Mouse (Mus musculus): ENCODE results near the gene Olfr52. TPM values are rescaled to one million over a fixed set of nuclear protein-coding genes. Genes with fewer than 3 reads are reported as not detected.

The Olfr52 gene
- polyA plus RNA-seq (2012; ENCODE audit: low replicate concordance), result not detected in 2 replicates

GRCm38 (mm10) chr2:86185583-86185982 lies at the start of gene Olfr52:
Olfr52 (minus strand) TSS chr2:86185683.

GRCm38 (mm10) chr2:86231301-86231700 lies 45.8 kb upstream of the Olfr52 start, which contains the start of gene Olfr1047:
Olfr1047 (minus strand) TSS chr2:86231401.

GRCm38 (mm10) chr2:86219214-86219613 lies 33.7 kb upstream of the Olfr52 start, which contains the start of gene Olfr1046:
Olfr1046 (minus strand) TSS chr2:86219314.

GRCm38 (mm10) chr2:86202909-86203308 lies 17.4 kb upstream of the Olfr52 start, which contains the start of gene Olfr1045:
Olfr1045 (minus strand) TSS chr2:86203009.

GRCm38 (mm10) chr2:86177720-86178119 lies 7.8 kb downstream of the Olfr52 start, which contains the start of gene Olfr1044:
Olfr1044 (minus strand) TSS chr2:86177820.

GRCm38 (mm10) chr2:86167422-86167821 lies 18.1 kb downstream of the Olfr52 start, which contains the start of gene Olfr1043:
Olfr1043 (minus strand) TSS chr2:86167522.

GRCm38 (mm10) chr2:86161738-86162137 lies 23.7 kb downstream of the Olfr52 start, which contains the start of gene Olfr1042:
Olfr1042 (minus strand) TSS chr2:86161838.

GRCm38 (mm10) chr2:86146632-86147031 lies 38.9 kb downstream of the Olfr52 start, which contains the start of gene Olfr1040:
Olfr1040 (minus strand) TSS chr2:86146732.

GRCm38 (mm10) chr2:86135828-86136227 lies 49.7 kb downstream of the Olfr52 start, which contains the start of gene Olfr1039:
Olfr1039 (minus strand) TSS chr2:86135928.

Other genes with a start within 250 kb of the Olfr52 start
- gene Olfr1028, start 235.2 kb downstream of the Olfr52 start, polyA plus RNA-seq (2012; ENCODE audit: low replicate concordance), result not detected in 2 replicates
- not detected in 2 replicates for gene Olfr1029, start 211.8 kb downstream of the Olfr52 start, polyA plus RNA-seq (2012; ENCODE audit: low replicate concordance)
- gene Olfr1030, start 206.4 kb downstream of the Olfr52 start, polyA plus RNA-seq (2012; ENCODE audit: low replicate concordance), result not detected in 2 replicates
- not detected in 2 replicates for gene Olfr1031, start 195.4 kb downstream of the Olfr52 start, polyA plus RNA-seq (2012; ENCODE audit: low replicate concordance)
- gene Olfr1032, start 180.1 kb downstream of the Olfr52 start, polyA plus RNA-seq (2012; ENCODE audit: low replicate concordance), result not detected in 2 replicates
- not detected in 2 replicates for gene Olfr1033, start 165.1 kb downstream of the Olfr52 start, polyA plus RNA-seq (2012; ENCODE audit: low replicate concordance)
- gene Olfr1034, start 139.8 kb downstream of the Olfr52 start, polyA plus RNA-seq (2012; ENCODE audit: low replicate concordance), result not detected in 2 replicates
- not detected in 2 replicates for gene Olfr1036, start 111.7 kb downstream of the Olfr52 start, polyA plus RNA-seq (2012; ENCODE audit: low replicate concordance)
- gene Olfr1037, start 98.3 kb downstream of the Olfr52 start, polyA plus RNA-seq (2012; ENCODE audit: low replicate concordance), result not detected in 2 replicates
- not detected in 2 replicates for gene Olfr1039, start 49.8 kb downstream of the Olfr52 start, polyA plus RNA-seq (2012; ENCODE audit: low replicate concordance)
- not detected in 2 replicates for gene Olfr1040, start 39.0 kb downstream of the Olfr52 start, polyA plus RNA-seq (2012; ENCODE audit: low replicate concordance)
- not detected in 2 replicates for gene Olfr1042, start 23.8 kb downstream of the Olfr52 start, polyA plus RNA-seq (2012; ENCODE audit: low replicate concordance)
- gene Olfr1043, start 18.2 kb downstream of the Olfr52 start, polyA plus RNA-seq (2012; ENCODE audit: low replicate concordance), result 0.19 TPM in 1 of 2 replicates, not detected in the other
- not detected in 2 replicates for gene Olfr1044, start 7.9 kb downstream of the Olfr52 start, polyA plus RNA-seq (2012; ENCODE audit: low replicate concordance)
- not detected in 2 replicates for gene Olfr1045, start 17.3 kb upstream of the Olfr52 start, polyA plus RNA-seq (2012; ENCODE audit: low replicate concordance)
- not detected in 2 replicates for gene Olfr1046, start 33.6 kb upstream of the Olfr52 start, polyA plus RNA-seq (2012; ENCODE audit: low replicate concordance)
- gene Olfr1047, start 45.7 kb upstream of the Olfr52 start, polyA plus RNA-seq (2012; ENCODE audit: low replicate concordance), result not detected in 2 replicates
- not detected in 2 replicates for gene Olfr1048, start 54.6 kb upstream of the Olfr52 start, polyA plus RNA-seq (2012; ENCODE audit: low replicate concordance)
- gene Olfr1049, start 72.6 kb upstream of the Olfr52 start, polyA plus RNA-seq (2012; ENCODE audit: low replicate concordance), result not detected in 2 replicates
- not detected in 2 replicates for gene Olfr1051, start 93.4 kb upstream of the Olfr52 start, polyA plus RNA-seq (2012; ENCODE audit: low replicate concordance)
- gene Olfr1052, start 106.8 kb upstream of the Olfr52 start, polyA plus RNA-seq (2012; ENCODE audit: low replicate concordance), result not detected in 2 replicates
- gene Olfr1053, start 129.6 kb upstream of the Olfr52 start, polyA plus RNA-seq (2012; ENCODE audit: low replicate concordance), result not detected in 2 replicates
- gene Olfr1054, start 149.8 kb upstream of the Olfr52 start, polyA plus RNA-seq (2012; ENCODE audit: low replicate concordance), result not detected in 2 replicates
- gene Olfr1055, start 164.6 kb upstream of the Olfr52 start, polyA plus RNA-seq (2012; ENCODE audit: low replicate concordance), result not detected in 2 replicates
- gene Olfr1056, start 176.8 kb upstream of the Olfr52 start, polyA plus RNA-seq (2012; ENCODE audit: low replicate concordance), result not detected in 2 replicates
- not detected in 2 replicates for gene Olfr1057, start 192.7 kb upstream of the Olfr52 start, polyA plus RNA-seq (2012; ENCODE audit: low replicate concordance)
- not detected in 2 replicates for gene Olfr1058, start 202.9 kb upstream of the Olfr52 start, polyA plus RNA-seq (2012; ENCODE audit: low replicate concordance)
- not detected in 2 replicates for gene Olfr1061, start 228.4 kb upstream of the Olfr52 start, polyA plus RNA-seq (2012; ENCODE audit: low replicate concordance)
- not detected in 2 replicates for gene Olfr1062, start 241.1 kb upstream of the Olfr52 start, polyA plus RNA-seq (2012; ENCODE audit: low replicate concordance)

All from leukemia stem cell, adult 10-12 weeks (primary cell).